Mouse (Mus musculus) cerebellum, adult 2 months (tissue): Measurements from ENCODE around the gene Bcan.

ENCODE experiments used
- CTCF ChIP-seq: fragments of 200-500 bp; IDR thresholded peaks from 2 replicates; pipeline ENCODE4 v1.5.1; 2011; ENCODE audit warnings: low read depth, mild to moderate bottlenecking, control low read depth, low read length, moderate library complexity, borderline replicate concordance; ENCODE audit not compliant: insufficient read depth
- POLR2A ChIP-seq: fragments of 200-500 bp; IDR thresholded peaks from 2 replicates; pipeline ENCODE4 v1.6.1; 2011; ENCODE audit warnings: low read length, control low read depth, borderline replicate concordance; ENCODE audit not compliant: insufficient read depth

- TF ChIP-seq CTCF (no peak), POLR2A (no peak)
Observed at GRCm38 (mm10) chr3:87948378-87949265, 51.4 kb downstream of the Bcan start, which contains the start of gene Crabp2.
